Mouse (Mus musculus) naive thymus-derived CD4-positive, alpha-beta T cell, adult 5 months (primary cell): Measurements from ENCODE around the gene Lhb. TPM values are rescaled to one million over a fixed set of nuclear protein-coding genes. Genes with fewer than 3 reads are reported as not detected.

ENCODE experiments used
- polyA plus RNA-seq: library from polyadenylated mRNA; unstranded; fragments of 100-300 nt; shearing (Covaris generic); gene quantifications from one replicate; pipeline ENCODE4 v1.2.1, GENCODE M21; 2017

Lhb gene
- not detected for polyA plus RNA-seq

DNA sequence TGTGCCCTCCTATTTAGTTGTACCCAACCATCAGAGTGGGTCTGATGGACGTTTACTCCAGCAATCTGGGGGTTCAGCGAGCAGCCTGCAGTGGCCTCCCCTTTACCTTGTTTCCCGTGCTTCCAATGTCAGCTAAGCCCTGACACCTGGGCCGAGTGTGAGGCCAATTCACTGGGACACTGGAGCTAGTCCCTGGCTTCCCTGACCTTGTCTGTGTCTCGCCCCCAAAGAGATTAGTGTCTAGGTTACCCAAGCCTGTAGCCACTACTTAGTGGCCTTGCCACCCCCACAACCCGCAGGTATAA is at the start of gene Lhb:
Gene Lhb (plus strand): TSS at position 206 of the 305 bp plus-strand sequence.

DNA sequence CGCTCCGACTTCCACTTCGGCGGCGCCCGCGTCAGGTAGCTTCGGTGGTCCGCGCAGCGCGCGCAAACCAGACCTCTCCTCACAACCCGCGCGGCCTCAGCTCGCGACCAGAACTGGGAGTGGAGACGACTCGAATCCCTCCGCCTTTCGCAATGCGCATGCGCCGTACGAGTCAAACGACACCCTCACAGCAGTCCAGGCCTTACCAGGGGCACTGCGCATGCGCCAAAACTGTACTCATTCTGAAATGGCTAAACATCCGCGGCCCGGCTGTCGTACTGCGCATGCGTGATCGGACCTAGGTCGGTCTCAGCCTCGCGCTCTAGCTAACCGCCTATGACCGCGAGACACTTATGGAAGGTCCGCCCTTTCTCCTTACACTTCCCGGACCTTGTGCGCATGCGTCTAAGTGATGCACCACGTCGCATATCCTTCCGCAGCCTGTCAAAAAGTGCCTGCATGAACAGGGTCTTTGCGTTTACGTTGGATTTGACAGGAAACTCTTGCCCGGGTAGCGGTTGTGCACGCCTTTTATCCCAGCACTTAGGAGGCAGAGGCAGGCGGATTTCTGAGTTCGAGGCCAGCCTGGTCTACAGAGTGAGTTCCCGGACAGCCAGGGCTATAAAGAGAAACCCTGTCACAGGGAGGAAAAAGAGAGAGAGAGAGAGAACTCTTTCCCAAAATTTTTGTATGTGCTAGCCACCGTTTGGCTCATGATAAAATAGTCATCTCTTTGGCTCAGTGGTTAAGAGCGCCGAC is 24.9 kb upstream of the Lhb start, which contains the start of gene Snrnp70:
Gene Snrnp70 (minus strand): TSS at position 165 of the 759 bp plus-strand sequence.

GRCm38 (mm10) chr7:45405091-45406075 is 15.2 kb upstream of the Lhb start, which contains the start of gene Kcna7:
TSS of gene Kcna7 (plus strand) at chr7:45405653.

DNA sequence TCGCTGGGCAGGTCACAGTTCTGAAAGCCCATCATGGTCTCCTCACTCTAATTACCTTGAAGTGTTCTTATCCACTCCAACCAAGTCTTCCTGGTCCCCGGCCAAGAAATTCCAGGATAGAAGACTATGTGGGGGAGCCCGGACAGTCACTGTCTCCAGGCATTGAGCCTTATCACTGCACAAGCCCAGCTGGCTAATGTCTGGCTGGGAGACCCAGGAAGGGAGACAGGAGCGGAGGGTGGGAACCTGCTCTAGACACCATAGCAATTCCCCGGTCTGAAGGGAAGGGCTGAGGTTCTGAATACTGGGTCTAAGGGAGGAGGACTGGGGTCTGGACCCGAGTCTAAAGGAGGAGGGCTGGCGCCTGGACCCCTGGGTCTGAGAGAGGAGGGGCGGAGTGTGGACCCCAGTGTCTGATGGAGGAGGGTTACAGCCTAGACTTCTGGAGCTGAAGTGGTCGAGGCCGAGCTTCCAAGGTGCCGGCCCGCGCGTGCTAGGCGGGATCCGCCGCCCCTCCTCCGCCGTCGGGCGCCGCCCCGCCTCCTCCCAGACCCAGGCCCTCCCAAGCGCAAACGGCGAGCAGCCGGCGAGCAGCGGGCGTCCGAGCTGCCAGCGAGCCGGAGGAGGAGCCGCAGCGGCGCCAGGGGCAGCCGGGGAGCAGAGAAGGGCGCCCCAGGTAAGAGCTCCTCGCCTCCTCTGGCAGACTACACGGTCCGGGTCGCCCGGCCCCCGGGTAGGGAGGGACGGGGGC is 7.3 kb upstream of the Lhb start, which contains the start of gene Ntf5:
Gene Ntf5 (plus strand): TSS at position 583 of the 751 bp plus-strand sequence.

DNA sequence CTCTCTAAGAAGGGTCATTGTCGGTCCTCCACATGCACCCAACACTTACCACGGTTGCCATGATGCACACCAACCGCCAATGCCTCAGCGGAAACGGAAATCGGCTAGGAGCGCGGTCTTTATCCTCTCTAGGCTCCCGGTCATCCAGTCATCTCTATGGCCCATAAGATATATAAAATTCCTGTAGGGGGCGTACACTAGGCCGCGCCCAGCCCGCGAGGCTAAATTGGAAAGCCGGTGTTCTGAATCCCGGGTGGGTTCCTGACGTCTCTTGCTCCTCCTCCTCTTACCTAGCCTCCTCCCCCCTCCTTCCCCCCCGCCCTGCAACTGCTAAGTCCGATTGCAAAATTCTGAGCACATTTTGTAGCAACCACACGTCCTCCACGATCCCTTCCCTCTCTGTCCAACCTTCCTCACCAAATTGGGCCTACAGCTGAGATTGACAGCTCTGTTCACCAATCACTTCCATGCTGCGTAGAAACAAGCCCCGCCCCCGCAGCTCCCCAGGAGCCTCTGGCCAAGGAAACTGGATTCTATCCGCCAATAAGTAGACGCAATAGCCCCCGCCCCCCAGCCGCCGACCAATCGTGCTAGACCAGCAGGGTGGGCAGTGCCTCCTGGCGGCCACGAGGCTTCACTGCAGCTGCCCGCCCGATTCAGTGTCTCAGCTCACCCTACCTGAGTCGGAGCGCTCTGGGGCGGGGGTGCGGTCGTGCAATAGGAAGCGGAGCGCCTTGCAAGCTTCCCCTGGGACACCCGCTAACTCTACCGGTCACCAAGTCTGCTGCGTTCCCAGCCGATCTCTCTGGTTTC is 13.8 kb downstream of the Lhb start, which contains the start of gene Gys1:
Gene Gys1 (plus strand): TSS at position 642 of the 813 bp plus-strand sequence.

DNA sequence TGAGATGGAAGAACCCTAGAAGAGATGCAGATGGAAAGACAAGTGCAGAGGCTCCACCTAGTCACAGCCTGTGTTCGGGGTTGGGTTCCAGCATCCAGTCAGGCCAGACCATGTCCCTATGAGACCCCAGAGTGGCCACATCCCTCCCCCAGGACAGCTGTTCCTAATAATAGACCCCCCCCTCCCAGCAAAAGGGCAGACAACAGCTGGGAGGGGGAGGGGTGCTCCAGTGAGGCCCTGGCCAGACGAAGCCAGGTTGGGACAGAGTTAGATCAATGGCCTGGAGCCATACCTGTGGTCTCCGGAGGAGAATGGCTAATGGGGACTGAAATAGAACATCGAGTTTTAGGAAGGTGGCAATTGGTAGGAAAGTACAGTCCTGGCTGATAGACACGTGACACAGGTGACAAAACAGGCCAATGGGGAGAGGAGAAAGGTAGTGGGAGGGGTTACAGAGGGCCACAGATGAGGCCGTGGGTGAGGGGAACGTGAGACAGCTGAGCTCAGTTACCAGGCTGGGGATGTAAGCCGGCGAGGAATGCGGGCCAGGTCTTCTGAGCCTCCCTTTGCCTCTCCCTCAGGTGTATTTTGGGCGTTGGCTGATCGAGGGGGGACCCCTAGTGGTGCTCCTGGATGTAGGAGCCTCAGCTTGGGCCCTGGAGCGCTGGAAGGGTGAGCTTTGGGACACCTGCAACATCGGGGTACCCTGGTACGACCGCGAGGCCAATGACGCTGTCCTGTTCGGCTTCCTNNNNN is 17.1 kb downstream of the Lhb start, which contains the start of gene Ruvbl2:
Gene Ruvbl2 (minus strand): TSS at position 576 of the 756 bp plus-strand sequence.

GRCm38 (mm10) chr7:45459564-45460140 is 39.0 kb downstream of the Lhb start, which contains the start of gene Ftl1:
TSS of gene Ftl1 (minus strand) at chr7:45459884.

DNA sequence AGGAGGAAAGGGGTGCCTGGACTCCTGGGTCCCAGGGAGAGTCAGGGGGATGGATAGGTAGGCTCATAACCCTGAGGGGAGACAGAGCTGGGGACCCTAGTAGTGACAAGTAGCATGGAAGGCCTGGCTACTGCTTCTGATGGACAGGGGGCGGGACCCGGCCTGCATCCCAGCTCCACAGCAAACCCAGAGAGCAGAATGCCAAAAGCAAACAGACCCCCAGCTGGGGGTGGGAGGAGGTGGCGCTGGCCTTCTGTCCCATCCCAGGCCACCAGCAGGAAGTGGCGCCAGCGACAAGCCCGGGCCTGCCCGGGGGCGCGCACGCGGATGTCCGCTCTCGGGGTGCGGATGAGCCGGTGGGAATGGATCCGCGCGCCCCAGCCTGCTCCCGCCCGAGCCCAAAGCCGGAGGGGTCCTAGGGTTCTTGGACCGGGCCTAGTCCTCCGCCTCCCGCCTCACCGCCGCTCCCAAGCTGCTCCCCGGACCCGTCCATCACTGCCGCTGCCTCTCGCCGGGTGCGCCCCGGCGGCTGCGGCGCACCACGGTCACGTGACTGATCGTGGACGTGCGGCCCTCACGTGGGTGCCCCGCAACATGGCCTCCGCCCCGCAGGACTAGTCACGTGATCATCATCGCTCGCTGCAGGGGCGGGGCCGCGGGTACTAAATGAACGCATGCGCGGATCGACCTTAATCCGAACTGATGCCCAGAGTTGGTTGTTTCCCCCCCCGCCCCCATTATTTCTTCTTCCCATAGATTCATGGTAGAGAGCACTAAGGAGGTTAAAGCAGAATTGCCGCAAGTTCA is 45.9 kb downstream of the Lhb start, which contains the start of gene Bax:
Gene Bax (minus strand): TSS at position 616 of the 807 bp plus-strand sequence.

Other genes starting within 250 kb of the Lhb start
- gene Gfy, start 241.3 kb upstream of the Lhb start, polyA plus RNA-seq, result not detected
- not detected for gene Pth2, start 239.8 kb upstream of the Lhb start, polyA plus RNA-seq
- not detected for gene Ccdc155, start 215.9 kb upstream of the Lhb start, polyA plus RNA-seq
- gene Dkkl1, start 208.7 kb upstream of the Lhb start, polyA plus RNA-seq, result 2.7 TPM
- 0.95 TPM for gene Tead2, start 205.1 kb upstream of the Lhb start, polyA plus RNA-seq
- 402 TPM for gene Cd37, start 181.7 kb upstream of the Lhb start, polyA plus RNA-seq
- gene Slc6a16, start 179.7 kb upstream of the Lhb start, polyA plus RNA-seq, result not detected
- not detected for gene Slc6a21, start 143.3 kb upstream of the Lhb start, polyA plus RNA-seq
- gene Trpm4, start 87.0 kb upstream of the Lhb start, polyA plus RNA-seq, result 8.0 TPM
- gene Hrc, start 85.5 kb upstream of the Lhb start, polyA plus RNA-seq, result not detected
- not detected for gene Ppfia3, start 53.8 kb upstream of the Lhb start, polyA plus RNA-seq
- not detected for gene Lin7b, start 50.2 kb upstream of the Lhb start, polyA plus RNA-seq
- gene Snrnp70, start 25.1 kb upstream of the Lhb start, polyA plus RNA-seq, result 236 TPM
- not detected for gene Kcna7, start 15.2 kb upstream of the Lhb start, polyA plus RNA-seq
- not detected for gene Ntf5, start 7.1 kb upstream of the Lhb start, polyA plus RNA-seq
- 8.8 TPM for gene Gys1, start 14.0 kb downstream of the Lhb start, polyA plus RNA-seq
- 33.7 TPM for gene Ruvbl2, start 17.3 kb downstream of the Lhb start, polyA plus RNA-seq
- 2,872 TPM for gene Ftl1, start 39.1 kb downstream of the Lhb start, polyA plus RNA-seq
- gene Bax, start 46.1 kb downstream of the Lhb start, polyA plus RNA-seq, result 198 TPM
- 6.5 TPM for gene Tulp2, start 61.1 kb downstream of the Lhb start, polyA plus RNA-seq
- not detected for gene Gm45808, start 66.0 kb downstream of the Lhb start, polyA plus RNA-seq
- gene Dhdh, start 68.0 kb downstream of the Lhb start, polyA plus RNA-seq, result 0.16 TPM
- 133 TPM for gene Nucb1, start 89.6 kb downstream of the Lhb start, polyA plus RNA-seq
- gene Ppp1r15a, start 105.4 kb downstream of the Lhb start, polyA plus RNA-seq, result 587 TPM
- gene Plekha4, start 105.5 kb downstream of the Lhb start, polyA plus RNA-seq, result 1.0 TPM
- gene Hsd17b14, start 134.1 kb downstream of the Lhb start, polyA plus RNA-seq, result 0.66 TPM
- gene Bcat2, start 149.3 kb downstream of the Lhb start, polyA plus RNA-seq, result 123 TPM
- not detected for gene Fgf21, start 194.7 kb downstream of the Lhb start, polyA plus RNA-seq
- gene Fut1, start 196.5 kb downstream of the Lhb start, polyA plus RNA-seq, result not detected
- gene Izumo1, start 201.0 kb downstream of the Lhb start, polyA plus RNA-seq, result not detected
- 0.41 TPM for gene Rasip1, start 206.7 kb downstream of the Lhb start, polyA plus RNA-seq
- gene Mamstr, start 219.2 kb downstream of the Lhb start, polyA plus RNA-seq, result not detected
- gene Fut2, start 245.6 kb downstream of the Lhb start, polyA plus RNA-seq, result not detected